Mouse (Mus musculus) stomach, embryonic 16.5 days (tissue): ENCODE measurements at regions not wholly inside any gene's neighbourhood (a gene's known extent, or its start where the extent isn't known, plus 50 kb on each side); places are given as distances from the start of the nearest gene placed in this dataset.

Source experiments
- ATAC-seq: fragments of 200-750 bp; cut with Nextera tagmentation; 2 replicates; pipeline ENCODE4 v1.8.0; 2017; ENCODE audit warnings: moderate number of reproducible peaks, moderate TSS enrichment; ENCODE audit not compliant: insufficient read depth, low FRiP score
- H3K27ac ChIP-seq: fragments of 300-500 bp; sonication (generic); 2 replicates; pipeline ENCODE4 v1.5.1; 2014; ENCODE audit warnings: low read length
- H3K27me3 ChIP-seq: fragments of 300-500 bp; sonication (generic); 2 replicates; pipeline ENCODE4 v1.6.1; 2014; ENCODE audit warnings: low read length, control low read depth, mixed read lengths; ENCODE audit not compliant: control insufficient read depth, insufficient read depth
- H3K36me3 ChIP-seq: fragments of 300-500 bp; sonication (generic); 2 replicates; pipeline ENCODE4 v1.6.1; 2014; ENCODE audit warnings: low read length; ENCODE audit not compliant: control insufficient read depth, insufficient read depth
- H3K4me1 ChIP-seq: fragments of 300-500 bp; sonication (generic); 2 replicates; pipeline ENCODE4 v1.6.1; 2014; ENCODE audit warnings: low read length, control low read depth, mixed read lengths; ENCODE audit not compliant: control insufficient read depth, insufficient read depth
- H3K4me2 ChIP-seq: fragments of 300-500 bp; sonication (generic); 2 replicates; pipeline ENCODE4 v1.6.1; 2014; ENCODE audit warnings: low read depth, low read length, mixed read lengths
- H3K4me3 ChIP-seq: fragments of 300-500 bp; sonication (generic); replicated peaks from 2 replicates; pipeline ENCODE4 v1.5.1; 2014; ENCODE audit warnings: mild to moderate bottlenecking, low read length
- H3K9ac ChIP-seq: fragments of 300-500 bp; sonication (generic); 2 replicates; pipeline ENCODE4 v1.6.1; 2014; ENCODE audit warnings: low read length
- H3K9me3 ChIP-seq: fragments of 300-500 bp; sonication (generic); replicated peaks from 2 replicates; pipeline ENCODE4 v1.6.1; 2016; ENCODE audit warnings: low read length, control low read depth; ENCODE audit not compliant: control insufficient read depth
- WGBS: fragments of 180-500 bp; shearing (Covaris S2); extraction: QIAGEN DNeasy Blood & Tissue Kit; methylation state at CpG from one replicate; pipeline ENCODE4 v1.1.7; 2014; 5-methylcytosine and 5-hydroxymethylcytosine counted together

DNA sequence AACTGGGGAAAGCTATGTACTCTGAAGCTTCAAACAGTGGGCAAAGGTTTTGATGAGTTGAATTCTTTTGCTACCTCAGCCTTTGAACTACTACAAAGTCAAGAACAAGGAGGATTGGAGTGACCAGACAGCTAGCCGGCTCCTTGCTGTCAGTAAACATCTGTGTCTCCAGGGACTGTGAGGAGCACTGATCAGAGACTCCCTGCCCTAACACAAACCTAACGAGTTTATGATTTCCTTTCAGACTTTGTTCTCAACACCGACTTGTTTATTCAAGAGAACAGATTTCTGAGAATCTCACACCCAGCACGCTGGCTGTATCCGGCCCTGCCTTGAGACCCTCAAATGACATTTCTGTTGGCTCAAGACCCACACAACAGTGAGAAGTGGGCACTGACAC is 154.4 kb downstream of the Irs2 start:
- Histone ChIP-seq H3K9ac (no peak overlapping the region), H3K4me2 (no peak overlapping the region), H3K36me3 (no peaks in the 10 kb centered on the region), H3K4me1 (no peaks in the 10 kb centered on the region), H3K27ac (no peak overlapping the region), H3K9me3 (no peaks in the 10 kb centered on the region), H3K27me3 (no peaks in the 10 kb centered on the region), H3K4me3 (no peak overlapping the region)
- 62% methylated on average over 5 of the region's 5 CpGs for WGBS
- no peak for ATAC-seq

DNA sequence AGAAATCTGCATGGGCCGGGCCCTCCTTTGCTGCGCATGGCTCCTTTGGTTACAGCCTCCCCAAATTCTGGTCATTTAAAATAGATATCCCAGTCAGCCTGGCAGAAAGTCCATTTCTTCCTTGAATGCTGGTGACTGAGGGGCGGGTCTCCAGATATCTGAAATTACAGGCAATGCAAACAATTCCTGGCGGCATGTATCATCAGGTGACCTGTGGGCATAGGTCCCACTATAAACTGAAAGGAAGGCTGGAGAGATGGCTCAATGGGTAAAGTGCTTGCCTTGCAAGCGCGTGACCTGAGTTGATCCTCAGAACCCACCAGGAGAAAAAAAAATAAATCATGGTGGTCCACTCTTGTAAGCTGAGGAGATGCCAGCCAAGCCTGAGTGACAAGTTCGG is 158.3 kb downstream of the Irs2 start:
- Histone ChIP-seq H3K9ac (no peak overlapping the region), H3K4me3 (no peak overlapping the region), H3K4me1 (no peaks in the 10 kb centered on the region), H3K27ac (no peak overlapping the region), H3K36me3 (no peaks in the 10 kb centered on the region), H3K9me3 (no peaks in the 10 kb centered on the region), H3K4me2 (no peak overlapping the region), H3K27me3 (no peaks in the 10 kb centered on the region)
- no peak for ATAC-seq
- 77% methylated on average over 7 of the region's 7 CpGs for WGBS

DNA sequence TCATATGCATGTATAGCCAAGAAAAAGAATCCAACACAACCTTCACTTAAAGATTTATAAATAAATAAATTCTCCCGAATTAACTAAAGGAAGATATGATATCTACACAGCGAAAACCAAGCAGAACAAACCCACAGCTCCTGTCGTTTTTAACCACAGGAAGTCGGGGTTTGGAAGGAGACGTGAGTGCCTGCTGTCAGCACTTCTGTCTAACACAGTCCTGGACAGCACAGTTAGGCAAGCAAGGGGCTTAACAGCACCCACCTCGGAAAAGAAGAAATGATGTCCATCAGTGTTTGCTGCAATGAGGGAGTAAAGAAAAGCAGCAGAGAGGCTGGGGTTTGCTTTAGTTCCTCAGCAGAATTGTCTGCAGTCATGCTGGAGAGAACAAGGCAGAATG is 162.7 kb downstream of the Irs2 start:
- H3K27ac ChIP-seq, result no peak overlapping the region
- 46% methylated on average over 6 of the region's 6 CpGs for WGBS
- H3K36me3 ChIP-seq, result no peaks in the 10 kb centered on the region
- no peak for ATAC-seq
- no peak overlapping the region for H3K9ac ChIP-seq
- H3K27me3 ChIP-seq, result no peaks in the 10 kb centered on the region
- H3K9me3 ChIP-seq, result no peaks in the 10 kb centered on the region
- no peak overlapping the region for H3K4me3 ChIP-seq
- H3K4me2 ChIP-seq, result no peak overlapping the region
- no peaks in the 10 kb centered on the region for H3K4me1 ChIP-seq

DNA sequence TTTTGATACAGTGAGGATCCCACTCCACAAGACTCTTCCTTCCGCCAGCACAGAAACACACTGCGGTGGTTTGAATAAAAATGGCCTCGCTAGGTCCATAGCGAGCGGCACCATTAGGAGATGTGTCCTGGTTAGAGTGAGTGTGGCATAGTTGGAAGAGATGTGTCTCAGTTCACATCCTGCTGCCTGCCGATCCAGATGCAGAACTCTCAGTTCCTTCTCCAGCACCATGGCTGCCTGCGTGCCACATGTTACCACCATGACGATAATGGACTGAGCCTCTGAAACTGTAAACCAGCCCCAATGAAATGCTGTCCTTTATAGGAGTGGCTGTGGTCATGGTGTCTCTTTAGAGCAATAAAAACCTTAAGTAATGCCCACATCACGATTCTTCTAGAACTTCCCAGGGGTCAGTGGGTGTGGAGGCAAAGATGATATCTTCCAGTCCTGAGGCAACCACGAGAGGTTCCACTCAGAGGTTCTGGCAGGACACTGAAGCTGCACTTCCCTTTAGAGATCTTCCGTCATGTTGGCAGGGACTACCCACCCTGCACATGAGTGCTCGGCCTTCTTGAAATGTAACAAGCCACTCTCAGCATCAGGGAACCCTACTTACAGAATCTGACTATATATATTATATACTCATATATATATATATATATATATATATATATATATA is 167.3 kb downstream of the Irs2 start:
- Histone ChIP-seq H3K36me3 (no peaks in the 10 kb centered on the region), H3K9me3 (no peaks in the 10 kb centered on the region), H3K27ac (no peak overlapping the region), H3K4me2 (no peak overlapping the region), H3K27me3 (no peaks in the 10 kb centered on the region), H3K4me3 (no peak overlapping the region), H3K9ac (no peak overlapping the region), H3K4me1 (no peaks in the 10 kb centered on the region)
- ATAC-seq, result no peak
- WGBS, result 90% methylated on average over 12 of the region's 12 CpGs

DNA sequence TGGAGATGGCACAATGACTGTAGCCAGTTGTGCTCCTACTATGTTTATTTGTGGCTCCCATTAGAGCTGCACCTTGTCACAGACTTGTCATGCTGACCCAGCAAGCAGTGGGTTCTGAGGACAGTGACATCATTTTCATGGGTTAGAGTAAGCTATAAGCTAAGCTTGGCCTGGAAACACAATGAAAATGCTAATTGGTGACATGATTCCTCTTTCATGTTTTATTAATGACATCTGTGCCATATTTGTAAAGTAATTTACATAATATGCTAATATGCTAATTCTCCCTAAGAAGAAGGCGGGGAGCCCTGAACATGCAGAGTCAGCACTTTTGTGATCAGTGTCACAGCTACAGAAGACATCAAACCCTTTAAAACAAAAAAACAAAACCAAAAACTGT is 168.2 kb downstream of the Irs2 start:
- H3K36me3 ChIP-seq, result no peaks in the 10 kb centered on the region
- H3K4me3 ChIP-seq, result no peak overlapping the region
- no peak for ATAC-seq
- H3K27ac ChIP-seq, result no peak overlapping the region
- H3K4me1 ChIP-seq, result no peaks in the 10 kb centered on the region
- no peak overlapping the region for H3K9ac ChIP-seq
- no peaks in the 10 kb centered on the region for H3K27me3 ChIP-seq
- 96% methylated on average over 1 of the region's 1 CpGs for WGBS
- H3K9me3 ChIP-seq, result no peaks in the 10 kb centered on the region
- no peak overlapping the region for H3K4me2 ChIP-seq

DNA sequence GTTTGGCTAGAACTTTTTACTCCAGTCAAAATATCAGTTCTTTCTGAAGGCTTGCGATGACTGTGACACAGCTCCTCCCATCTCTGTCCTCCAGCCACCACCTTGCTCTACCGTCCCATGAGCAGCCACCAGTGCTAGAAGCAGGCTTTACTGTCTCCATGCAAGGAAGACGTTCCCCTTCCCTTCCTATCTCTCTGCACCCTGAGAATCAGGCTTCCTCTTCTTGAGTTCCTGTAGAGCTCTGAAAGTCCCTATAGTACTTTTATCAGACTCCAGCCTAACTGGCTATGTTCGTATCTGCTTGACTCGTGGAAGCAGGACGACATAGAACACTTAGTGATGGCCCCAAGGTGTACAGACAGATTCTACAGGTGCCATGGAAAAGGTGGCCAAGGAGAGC is 173.2 kb downstream of the Irs2 start:
- Histone ChIP-seq H3K4me3 (no peak overlapping the region), H3K27me3 (no peaks in the 10 kb centered on the region), H3K27ac (no peak overlapping the region), H3K9me3 (no peaks in the 10 kb centered on the region), H3K4me2 (no peak overlapping the region), H3K9ac (no peak overlapping the region), H3K36me3 (no peaks in the 10 kb centered on the region), H3K4me1 (no peaks in the 10 kb centered on the region)
- ATAC-seq, result no peak
- 83% methylated on average over 6 of the region's 6 CpGs for WGBS

DNA sequence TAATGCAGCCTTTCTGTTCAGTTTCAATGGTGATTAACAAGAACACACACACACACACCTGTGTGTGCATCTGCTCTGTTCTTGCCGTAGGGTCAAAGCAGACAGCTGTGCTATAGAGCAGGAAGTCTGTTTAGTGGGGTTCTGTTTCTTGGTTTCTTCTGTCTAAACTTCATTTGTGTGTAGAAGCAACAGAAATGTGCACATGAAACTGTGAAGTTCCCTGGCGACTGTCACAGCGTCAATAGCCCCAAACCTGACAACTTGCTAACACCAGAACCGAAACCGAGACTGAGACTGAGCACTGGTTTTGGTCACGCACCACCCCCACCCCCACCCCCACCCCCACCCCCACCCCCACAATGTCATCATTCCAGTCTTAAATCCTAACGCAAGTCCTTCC is 176.4 kb downstream of the Irs2 start:
- H3K4me1 ChIP-seq, result no peaks in the 10 kb centered on the region

DNA sequence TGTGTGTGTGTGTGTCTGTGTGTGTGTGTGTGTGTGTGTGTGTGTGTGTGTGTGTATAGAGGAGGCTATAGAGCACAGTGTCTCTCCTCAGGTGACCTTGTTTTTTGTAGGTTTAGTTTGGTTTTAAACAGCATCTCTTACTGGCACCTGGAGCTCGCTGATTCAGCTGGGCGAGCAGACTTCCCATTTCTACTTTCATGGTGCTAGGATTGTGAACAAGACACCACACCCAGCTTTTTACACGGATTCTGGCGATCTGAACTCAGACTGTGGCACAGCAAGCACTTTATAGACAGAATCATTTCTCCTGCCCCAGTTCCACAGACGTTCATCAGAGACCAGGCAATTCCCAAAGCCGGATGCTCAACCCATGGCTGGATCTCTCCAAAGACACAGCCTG is 177.0 kb downstream of the Irs2 start:
- Histone ChIP-seq H3K4me1 (no peaks in the 10 kb centered on the region), H3K4me2 (no peak overlapping the region), H3K36me3 (no peaks in the 10 kb centered on the region), H3K27me3 (no peaks in the 10 kb centered on the region), H3K27ac (no peak overlapping the region), H3K4me3 (no peak overlapping the region), H3K9ac (no peak overlapping the region), H3K9me3 (no peaks in the 10 kb centered on the region)
- 76% methylated on average over 6 of the region's 6 CpGs for WGBS
- no peak for ATAC-seq

More for the DNA sequence above, 176.4 kb downstream of the Irs2 start:
- Histone ChIP-seq H3K9ac (no peak overlapping the region), H3K36me3 (no peaks in the 10 kb centered on the region), H3K4me2 (no peak overlapping the region), H3K9me3 (no peaks in the 10 kb centered on the region), H3K27me3 (no peaks in the 10 kb centered on the region), H3K27ac (no peak overlapping the region), H3K4me3 (no peak overlapping the region)
- WGBS, result 79% methylated on average over 7 of the region's 7 CpGs
- ATAC-seq, result no peak

DNA sequence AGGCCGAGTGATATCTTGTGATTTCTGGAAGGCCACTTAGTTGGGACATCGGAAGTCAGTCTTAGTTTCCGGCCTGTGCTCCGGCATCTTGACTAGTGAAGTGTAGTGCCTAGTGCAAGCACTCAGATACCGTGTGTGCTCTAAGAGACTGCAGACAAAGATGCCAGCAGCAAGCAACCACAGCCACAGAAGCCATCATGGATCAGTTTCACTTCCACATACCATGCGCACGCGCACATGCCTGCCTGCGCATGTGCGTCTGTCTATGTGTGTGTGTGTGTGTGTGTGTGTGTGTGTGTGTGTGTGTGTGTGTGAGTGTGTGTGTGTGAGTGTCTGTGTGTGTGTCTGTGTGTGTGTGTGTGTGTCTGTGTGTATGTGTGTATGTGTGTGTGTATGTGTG is 177.4 kb downstream of the Irs2 start:
- no peak for ATAC-seq
- no peaks in the 10 kb centered on the region for H3K36me3 ChIP-seq
- WGBS, result 92% methylated on average over 10 of the region's 10 CpGs

DNA sequence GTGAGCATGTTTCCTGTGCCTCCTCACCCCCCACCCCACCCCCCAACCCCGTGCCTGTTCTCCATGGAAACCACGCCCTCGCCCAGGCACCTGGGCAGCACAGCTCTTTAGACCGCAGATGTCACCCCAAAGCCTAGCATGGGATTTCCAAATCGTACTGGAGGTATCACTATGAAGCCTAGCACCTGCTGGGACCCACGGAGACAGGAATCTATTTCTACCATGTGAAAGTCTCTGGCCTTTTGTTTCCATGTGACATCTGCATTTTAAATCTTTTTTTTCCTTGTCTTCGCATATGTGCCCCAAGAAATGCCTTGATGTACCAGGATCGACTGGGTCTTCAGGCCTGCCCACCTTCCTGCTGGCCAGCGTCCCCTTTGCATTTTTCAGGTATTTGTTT is 179.7 kb downstream of the Irs2 start:
- Histone ChIP-seq H3K4me2 (no peak overlapping the region), H3K9ac (no peak overlapping the region), H3K4me3 (no peak overlapping the region), H3K27ac (no peak overlapping the region), H3K36me3 (no peaks in the 10 kb centered on the region), H3K4me1 (no peaks in the 10 kb centered on the region), H3K27me3 (no peaks in the 10 kb centered on the region), H3K9me3 (no peaks in the 10 kb centered on the region)
- 34% methylated on average over 9 of the region's 9 CpGs for WGBS
- no peak for ATAC-seq

More for the DNA sequence above, 177.4 kb downstream of the Irs2 start:
- no peak overlapping the region for H3K27ac ChIP-seq
- no peaks in the 10 kb centered on the region for H3K4me1 ChIP-seq
- H3K9ac ChIP-seq, result no peak overlapping the region
- H3K4me2 ChIP-seq, result no peak overlapping the region
- no peaks in the 10 kb centered on the region for H3K27me3 ChIP-seq
- no peak overlapping the region for H3K4me3 ChIP-seq
- H3K9me3 ChIP-seq, result no peaks in the 10 kb centered on the region
